Mouse (Mus musculus) cerebellum, postnatal 14 days (tissue): ENCODE measurements at regions not wholly inside any gene's neighbourhood (a gene's known extent, or its start where the extent isn't known, plus 50 kb on each side); places are given as distances from the start of the nearest gene placed in this dataset.

ENCODE experiments used
- DNase-seq, 2 experiments: peaks; one replicate each; pipeline ENCODE4 v3.0.0; 2021; ENCODE audit warnings: mixed read lengths in 2 of 2

- DNase-seq: no peak
These were observed 202.2 kb upstream of the Sema6d start for GRCm38 (mm10) chr2:123887587-123887986.

- DNase-seq: peak; percentile 3 to 31
These were observed 177.8 kb upstream of the Sema6d start for GRCm38 (mm10) chr2:123911921-123912320.

GRCm38 (mm10) chr2:123914021-123914420 is 175.7 kb upstream of the Sema6d start:
- no peak for DNase-seq

- DNase-seq: no peak
These were observed 169.4 kb upstream of the Sema6d start for GRCm38 (mm10) chr2:123920418-123920817.

- DNase-seq: no peak
These were observed 161.7 kb upstream of the Sema6d start for GRCm38 (mm10) chr2:123928066-123928465.

GRCm38 (mm10) chr2:123936896-123937295 is 152.9 kb upstream of the Sema6d start:
- peak; percentile 65 to 73 for DNase-seq

GRCm38 (mm10) chr2:123963606-123964005 is 126.2 kb upstream of the Sema6d start:
- no peak for DNase-seq

GRCm38 (mm10) chr2:124003507-124003906 is 86.3 kb upstream of the Sema6d start:
- no peak for DNase-seq

GRCm38 (mm10) chr2:124015542-124015941 is 74.2 kb upstream of the Sema6d start:
- no peak for DNase-seq
